Mouse (Mus musculus): ENCODE measurements around the gene Fgfr1op. TPM values are rescaled to one million over a fixed set of nuclear protein-coding genes. Genes with fewer than 3 reads are reported as not detected.
"Not testable (repeated sequence)": the region's sequence is repeated elsewhere in the genome, so short reads cannot be mapped to it uniquely, and the experiment has no call there.

The Fgfr1op gene
- polyA plus RNA-seq, 1 experiment: 5.3 TPM

DNA sequence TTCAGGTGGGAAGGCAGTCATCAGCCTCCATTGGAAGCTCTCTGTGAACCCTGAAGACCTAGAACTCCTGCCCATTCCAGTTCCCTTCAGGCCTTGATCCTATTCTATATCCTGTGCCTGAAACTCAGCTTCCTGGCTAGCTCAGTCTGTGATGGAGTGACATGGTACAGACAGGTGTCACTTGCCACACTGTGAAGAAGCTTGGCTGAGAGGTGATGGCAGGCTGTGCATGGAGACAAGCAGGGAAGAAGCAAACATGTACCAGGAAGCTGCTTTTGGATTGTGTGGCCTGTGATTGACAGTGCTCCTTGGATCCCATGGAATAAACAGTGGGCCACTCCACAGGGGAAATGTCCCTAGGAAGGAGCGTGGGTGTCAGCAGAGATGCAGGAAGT lies 34.6 kb downstream of the Fgfr1op start:
- no peak overlapping the region for H3K4me2 ChIP-seq (ENCODE audit: low read depth)
- peaks cover 10% of the 10 kb centered on the region for H3K36me3 ChIP-seq (ENCODE audit: control insufficient read depth, insufficient read depth)
- H3ac ChIP-seq (ENCODE audit: control insufficient read depth, insufficient read length): no peak overlapping the region
- no peak overlapping the region for H3K4me3 ChIP-seq
- TF ChIP-seq TCF3 (IDR thresholded peaks at IDR 0.05; ENCODE audit: insufficient read length, low read depth) (no peak), MAX (IDR thresholded peaks at IDR 0.05; ENCODE audit: low read depth) (no peak), CEBPB (IDR thresholded peaks at IDR 0.05; ENCODE audit: insufficient read depth, poor library complexity, severe bottlenecking) (no peak), TCF12 (IDR thresholded peaks at IDR 0.05; ENCODE audit: insufficient read depth, poor library complexity, severe bottlenecking) (no peak), MYOD1 (IDR thresholded peaks at IDR 0.05; ENCODE audit: control insufficient read depth in 1 of 3, insufficient read length in 2 of 3, low read depth in 2 of 3) (no peak), E2F4 (IDR thresholded peaks at IDR 0.05; ENCODE audit: insufficient read depth) (no peak), POLR2A (IDR thresholded peaks at IDR 0.05; ENCODE audit: insufficient read length, low read depth) (no peak)
- H3K27me3 ChIP-seq (ENCODE audit: control insufficient read depth, insufficient read depth, insufficient read length): no peaks in the 10 kb centered on the region
- H3K79me2 ChIP-seq (ENCODE audit: control insufficient read depth, insufficient read depth): no peaks in the 10 kb centered on the region

DNA sequence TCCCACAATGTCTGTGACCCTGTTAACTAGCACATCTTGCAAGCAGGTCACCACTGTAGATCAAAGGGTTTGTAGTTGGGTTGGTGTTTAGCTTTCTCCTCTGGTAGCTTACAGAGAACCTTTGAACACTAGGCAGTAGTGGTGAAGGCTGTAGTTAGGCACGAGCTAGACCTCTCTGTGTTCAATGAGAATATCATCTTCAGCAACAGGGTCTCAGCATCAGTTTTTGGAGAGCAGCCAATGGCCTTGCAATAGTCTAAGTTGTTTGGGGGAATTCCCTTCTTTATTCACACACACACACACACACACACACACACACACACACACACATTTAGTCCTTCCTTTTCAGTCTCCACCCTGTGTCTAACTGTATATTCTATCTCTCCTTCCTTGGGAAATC lies 38.2 kb downstream of the Fgfr1op start:
- Histone ChIP-seq H3K4me3 (no peak overlapping the region), H3K36me3 (ENCODE audit: control insufficient read depth, insufficient read depth) (no peaks in the 10 kb centered on the region), H3K27me3 (ENCODE audit: control insufficient read depth, insufficient read depth, insufficient read length) (no peaks in the 10 kb centered on the region), H3K79me2 (ENCODE audit: control insufficient read depth, insufficient read depth) (no peaks in the 10 kb centered on the region), H3ac (ENCODE audit: control insufficient read depth, insufficient read length) (no peak overlapping the region), H3K4me2 (ENCODE audit: low read depth) (no peak overlapping the region)
- TF ChIP-seq POLR2AphosphoS2 (IDR thresholded peaks at IDR 0.05; ENCODE audit: insufficient read length, low read depth) (no peak), MYOD1 (IDR thresholded peaks at IDR 0.05; ENCODE audit: control insufficient read depth in 1 of 3, insufficient read length in 2 of 3, low read depth in 2 of 3) (no peak)

DNA sequence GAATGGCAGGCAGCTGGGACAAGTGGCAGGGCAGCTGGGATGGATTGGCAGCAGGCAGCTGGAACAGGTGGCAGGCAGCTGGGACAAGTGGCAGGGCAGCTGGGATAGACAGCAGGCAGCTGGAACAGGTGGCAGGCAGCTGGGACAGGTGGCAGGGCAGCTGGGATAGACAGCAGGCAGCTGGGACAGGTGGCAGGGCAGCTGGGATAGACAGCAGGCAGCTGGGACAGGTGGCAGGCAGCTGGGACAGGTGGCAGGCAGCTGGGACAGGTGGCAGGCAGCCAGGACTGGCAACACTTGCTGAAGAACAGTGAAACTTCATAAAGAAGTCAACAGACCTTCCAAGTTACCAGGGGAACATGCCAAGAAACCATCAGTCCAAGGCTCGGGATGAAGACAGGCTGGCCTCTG lies 39.9 kb downstream of the Fgfr1op start:
- not testable (repeated sequence) for H3K79me2 ChIP-seq (ENCODE audit: control insufficient read depth, insufficient read depth); H3K4me3 ChIP-seq; H3K36me3 ChIP-seq (ENCODE audit: control insufficient read depth, insufficient read depth); H3K4me2 ChIP-seq (ENCODE audit: low read depth); H3ac ChIP-seq (ENCODE audit: control insufficient read depth, insufficient read length)
- H3K27me3 ChIP-seq (ENCODE audit: control insufficient read depth, insufficient read depth, insufficient read length): peaks cover 11% of the 10 kb centered on the region
- TF ChIP-seq MYOG (IDR thresholded peaks at IDR 0.05; ENCODE audit: control insufficient read depth in 1 of 3, insufficient read depth in 1 of 3, insufficient read length in 2 of 3, low read depth in 2 of 3): peak in 2 of 3 experiments; percentile 79 to 95
- TF ChIP-seq TCF3 (IDR thresholded peaks at IDR 0.05; ENCODE audit: insufficient read length, low read depth): peak; percentile 86
- TF ChIP-seq MYOD1 (IDR thresholded peaks at IDR 0.05; ENCODE audit: control insufficient read depth in 1 of 3, insufficient read length in 2 of 3, low read depth in 2 of 3): peak in 2 of 3 experiments; percentile 82 to 85

DNA sequence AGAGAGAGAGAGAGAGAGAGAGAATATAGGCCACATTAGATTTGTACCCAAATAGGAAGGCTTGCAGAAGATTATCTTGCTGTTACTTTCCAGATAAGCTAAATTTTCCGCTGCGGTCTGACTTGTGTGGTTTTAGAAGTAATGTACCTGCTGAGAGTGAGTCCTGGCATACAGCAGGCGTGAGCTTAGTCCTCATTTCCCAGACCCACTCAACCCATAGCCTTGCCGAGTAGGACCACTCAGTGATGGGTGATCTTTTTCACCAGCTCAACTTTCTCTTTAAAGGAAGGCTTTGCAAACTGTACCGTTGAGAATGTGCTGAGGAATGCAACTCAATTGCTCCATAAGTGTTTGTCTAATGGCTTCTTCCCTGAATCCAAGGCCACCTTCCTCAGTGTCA lies 41.4 kb downstream of the Fgfr1op start:
- Histone ChIP-seq H3K4me3 (no peak overlapping the region), H3K4me2 (ENCODE audit: low read depth) (no peak overlapping the region), H3K79me2 (ENCODE audit: control insufficient read depth, insufficient read depth) (no peaks in the 10 kb centered on the region), H3K27me3 (ENCODE audit: control insufficient read depth, insufficient read depth, insufficient read length) (peaks cover 23% of the 10 kb centered on the region), H3ac (ENCODE audit: control insufficient read depth, insufficient read length) (no peak overlapping the region), H3K36me3 (ENCODE audit: control insufficient read depth, insufficient read depth) (no peaks in the 10 kb centered on the region)
- TF ChIP-seq USF1 (IDR thresholded peaks at IDR 0.05; ENCODE audit: low read depth) (no peak), POLR2A (IDR thresholded peaks at IDR 0.05; ENCODE audit: insufficient read length, low read depth) (no peak), MYOG (IDR thresholded peaks at IDR 0.05; ENCODE audit: control insufficient read depth in 1 of 3, insufficient read depth in 1 of 3, insufficient read length in 2 of 3, low read depth in 2 of 3) (no peak), REST (IDR thresholded peaks at IDR 0.05; ENCODE audit: insufficient read depth, insufficient read length) (no peak), TCF3 (IDR thresholded peaks at IDR 0.05; ENCODE audit: insufficient read length, low read depth) (no peak), MAX (IDR thresholded peaks at IDR 0.05; ENCODE audit: low read depth) (no peak), TCF12 (IDR thresholded peaks at IDR 0.05; ENCODE audit: insufficient read depth, poor library complexity, severe bottlenecking) (no peak), POLR2AphosphoS2 (IDR thresholded peaks at IDR 0.05; ENCODE audit: insufficient read length, low read depth) (no peak), MYOD1 (IDR thresholded peaks at IDR 0.05; ENCODE audit: control insufficient read depth in 1 of 3, insufficient read length in 2 of 3, low read depth in 2 of 3) (no peak), E2F4 (IDR thresholded peaks at IDR 0.05; ENCODE audit: insufficient read depth) (no peak), CEBPB (IDR thresholded peaks at IDR 0.05; ENCODE audit: insufficient read depth, poor library complexity, severe bottlenecking) (no peak), SRF (IDR thresholded peaks at IDR 0.05; ENCODE audit: control insufficient read depth, insufficient read length, low read depth) (no peak)

DNA sequence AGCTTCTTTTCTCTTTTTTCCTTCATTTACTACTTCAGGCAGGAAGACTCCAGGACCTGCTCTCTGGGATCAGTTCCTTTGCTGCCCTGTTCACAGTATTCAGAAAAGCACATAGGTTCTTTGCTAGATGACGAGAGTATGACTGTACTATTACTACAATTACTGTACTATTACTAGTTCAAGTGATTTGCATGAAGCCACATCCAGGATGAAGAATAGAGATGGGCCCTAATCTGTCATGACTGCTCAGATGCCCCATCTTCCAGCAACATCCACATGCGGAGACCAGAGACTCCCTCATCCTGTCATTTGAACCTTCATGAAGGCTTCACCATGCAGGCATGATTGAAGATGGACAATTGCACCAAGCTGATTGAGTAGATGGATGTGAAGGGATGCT lies 44.4 kb downstream of the Fgfr1op start:
- Histone ChIP-seq H3K4me3 (no peak overlapping the region), H3K4me2 (ENCODE audit: low read depth) (no peak overlapping the region), H3K27me3 (ENCODE audit: control insufficient read depth, insufficient read depth, insufficient read length) (peaks cover 42% of the 10 kb centered on the region), H3ac (ENCODE audit: control insufficient read depth, insufficient read length) (no peak overlapping the region), H3K36me3 (ENCODE audit: control insufficient read depth, insufficient read depth) (no peaks in the 10 kb centered on the region), H3K79me2 (ENCODE audit: control insufficient read depth, insufficient read depth) (no peaks in the 10 kb centered on the region)
- TF ChIP-seq MYOG (IDR thresholded peaks at IDR 0.05; ENCODE audit: control insufficient read depth in 1 of 3, insufficient read depth in 1 of 3, insufficient read length in 2 of 3, low read depth in 2 of 3): no peak
- TF ChIP-seq TCF12 (IDR thresholded peaks at IDR 0.05; ENCODE audit: insufficient read depth, poor library complexity, severe bottlenecking): no peak
- TF ChIP-seq POLR2A (IDR thresholded peaks at IDR 0.05; ENCODE audit: insufficient read length, low read depth): no peak

DNA sequence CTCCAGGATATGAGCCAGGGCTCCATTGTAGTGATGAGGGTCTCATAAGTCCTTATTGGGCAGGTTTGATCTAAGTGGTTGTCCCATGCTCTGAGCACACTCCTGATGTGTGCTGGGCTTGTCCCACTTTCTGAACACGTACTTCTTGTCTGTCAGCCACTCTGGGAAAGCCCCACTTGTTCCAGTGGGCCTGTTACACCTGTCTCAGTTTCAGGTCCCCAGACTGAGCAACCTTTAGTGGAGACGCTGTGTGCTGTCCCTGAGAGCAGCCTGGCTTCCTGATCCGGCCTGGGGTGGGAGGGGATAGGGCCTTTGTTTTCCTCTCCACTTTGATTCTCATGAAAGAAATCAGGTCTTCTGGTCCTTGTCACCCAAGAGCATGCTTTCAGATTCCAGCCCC lies 44.9 kb downstream of the Fgfr1op start:
- H3K27me3 ChIP-seq (ENCODE audit: control insufficient read depth, insufficient read depth, insufficient read length): peaks cover 47% of the 10 kb centered on the region
- no peak for TF ChIP-seq TCF3 (IDR thresholded peaks at IDR 0.05; ENCODE audit: insufficient read length, low read depth)
- no peak for TF ChIP-seq E2F4 (IDR thresholded peaks at IDR 0.05; ENCODE audit: insufficient read depth)
- H3K36me3 ChIP-seq (ENCODE audit: control insufficient read depth, insufficient read depth): no peaks in the 10 kb centered on the region

More for the DNA sequence above, 44.9 kb downstream of the Fgfr1op start:
- Histone ChIP-seq H3ac (ENCODE audit: control insufficient read depth, insufficient read length) (no peak overlapping the region), H3K79me2 (ENCODE audit: control insufficient read depth, insufficient read depth) (no peaks in the 10 kb centered on the region), H3K4me3 (no peak overlapping the region), H3K4me2 (ENCODE audit: low read depth) (no peak overlapping the region)
